Mouse (Mus musculus): ENCODE data around the gene Eci3. TPM values are rescaled to one million over a fixed set of nuclear protein-coding genes. Genes with fewer than 3 reads are reported as not detected.
"Not testable (repeated sequence)": the region's sequence is repeated elsewhere in the genome, so short reads cannot be mapped to it uniquely, and the experiment has no call there.

Gene Eci3
- polyA plus RNA-seq, 1 experiment = not detected

DNA sequence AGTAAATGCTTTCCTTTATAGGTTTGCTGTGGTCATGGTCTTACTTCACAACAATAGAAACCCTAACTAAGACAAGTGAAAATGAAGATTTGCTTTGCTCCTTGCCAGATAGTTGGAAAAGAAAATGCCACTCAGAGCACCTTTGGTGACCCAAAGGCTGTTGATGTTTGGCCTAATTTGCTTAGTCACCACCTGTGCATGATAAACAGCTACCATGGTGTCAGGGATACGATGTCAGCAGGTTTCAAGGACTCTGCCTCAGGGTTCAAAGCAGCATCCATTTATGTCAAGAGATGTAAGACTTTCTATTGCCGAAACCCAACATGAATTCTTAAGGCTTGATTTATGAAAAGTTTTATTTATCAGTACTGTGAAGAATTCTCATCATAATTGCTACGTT, 13.8 kb upstream of the Eci3 start:
- TF ChIP-seq TAL1 (IDR thresholded peaks at IDR 0.05; ENCODE audit: low read length) (no peak), GATA1 (IDR thresholded peaks at IDR 0.05; ENCODE audit: low read length) (no peak)

GRCm38 (mm10) chr13:34976116-34976515, 12.5 kb upstream of the Eci3 start:
- TF ChIP-seq GATA1 (IDR thresholded peaks at IDR 0.05; ENCODE audit: low read length) (no peak), TAL1 (IDR thresholded peaks at IDR 0.05; ENCODE audit: low read length) (no peak)
- peaks cover 41% of the 10 kb centered on the region for H3K36me3 ChIP-seq (ENCODE audit: control insufficient read depth)

More for the DNA sequence above, 13.8 kb upstream of the Eci3 start:
- Histone ChIP-seq H3K36me3 (ENCODE audit: control insufficient read depth) (peaks cover 51% of the 10 kb centered on the region), H3K4me1 (ENCODE audit: control insufficient read depth) (peaks cover 13% of the 10 kb centered on the region), H3K27me3 (ENCODE audit: control insufficient read depth) (no peaks in the 10 kb centered on the region), H3K4me3 (replicated peaks) (no peak overlapping the region), H3K9me3 (ENCODE audit: control insufficient read depth, low read length) (no peaks in the 10 kb centered on the region)

GRCm38 (mm10) chr13:34973770-34974169, 10.2 kb upstream of the Eci3 start:
- no peaks in the 10 kb centered on the region for H3K9me3 ChIP-seq (ENCODE audit: control insufficient read depth, low read length)
- no peak for TF ChIP-seq GATA1 (IDR thresholded peaks at IDR 0.05; ENCODE audit: low read length)
- TF ChIP-seq TAL1 (IDR thresholded peaks at IDR 0.05; ENCODE audit: low read length) = no peak
- H3K4me3 ChIP-seq (replicated peaks) = no peak overlapping the region
- peaks cover 11% of the 10 kb centered on the region for H3K4me1 ChIP-seq (ENCODE audit: control insufficient read depth)
- peaks cover 5% of the 10 kb centered on the region; the same call in 1 of the 2 replicates for H3K27me3 ChIP-seq (ENCODE audit: control insufficient read depth)
- peaks cover 20% of the 10 kb centered on the region for H3K36me3 ChIP-seq (ENCODE audit: control insufficient read depth)

More at GRCm38 (mm10) chr13:34976116-34976515, 12.5 kb upstream of the Eci3 start:
- Histone ChIP-seq H3K27me3 (ENCODE audit: control insufficient read depth) (no peaks in the 10 kb centered on the region), H3K4me3 (replicated peaks) (no peak overlapping the region), H3K9me3 (ENCODE audit: control insufficient read depth, low read length) (no peaks in the 10 kb centered on the region), H3K4me1 (ENCODE audit: control insufficient read depth) (peaks cover 11% of the 10 kb centered on the region)

- TF ChIP-seq TAL1 (IDR thresholded peaks at IDR 0.05; ENCODE audit: low read length) = no peak
- no peak for TF ChIP-seq GATA1 (IDR thresholded peaks at IDR 0.05; ENCODE audit: low read length)
- H3K4me1 ChIP-seq (ENCODE audit: control insufficient read depth) = peaks cover 11% of the 10 kb centered on the region
- peaks cover 14% of the 10 kb centered on the region for H3K36me3 ChIP-seq (ENCODE audit: control insufficient read depth)
- no peaks in the 10 kb centered on the region for H3K9me3 ChIP-seq (ENCODE audit: control insufficient read depth, low read length)
- H3K27me3 ChIP-seq (ENCODE audit: control insufficient read depth) = peaks cover 5% of the 10 kb centered on the region; the same call in 1 of the 2 replicates
- no peak overlapping the region for H3K4me3 ChIP-seq (replicated peaks)
These were observed 9.5 kb upstream of the Eci3 start for GRCm38 (mm10) chr13:34973149-34973548.

GRCm38 (mm10) chr13:34972456-34972855, 8.8 kb upstream of the Eci3 start:
- not testable (repeated sequence) for H3K27me3 ChIP-seq (ENCODE audit: control insufficient read depth); H3K9me3 ChIP-seq (ENCODE audit: control insufficient read depth, low read length); H3K36me3 ChIP-seq (ENCODE audit: control insufficient read depth); H3K4me3 ChIP-seq (replicated peaks); H3K4me1 ChIP-seq (ENCODE audit: control insufficient read depth)

DNA sequence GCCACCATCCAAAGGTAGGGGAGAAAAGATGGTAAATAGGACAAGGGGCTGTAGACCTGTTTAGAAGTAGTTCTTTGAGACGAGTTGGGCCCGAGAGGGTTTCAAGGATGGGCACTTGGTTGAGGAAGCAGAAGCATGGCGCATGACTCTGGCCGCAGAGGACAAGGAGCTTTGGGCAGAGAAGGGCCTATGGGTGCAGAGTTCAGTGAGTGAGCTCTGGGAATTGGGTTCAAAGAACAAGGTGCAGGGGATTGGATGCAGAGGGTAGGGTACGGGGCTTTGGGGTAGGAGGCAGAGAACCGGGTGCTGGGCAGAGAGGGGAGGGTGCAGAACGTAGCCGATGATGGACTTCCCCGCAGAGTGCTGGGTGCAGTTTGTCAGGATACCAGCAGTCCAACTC, 2.0 kb upstream of the Eci3 start:
- H3K4me3 ChIP-seq (replicated peaks); H3K9me3 ChIP-seq (ENCODE audit: control insufficient read depth, low read length); H3K4me1 ChIP-seq (ENCODE audit: control insufficient read depth); H3K36me3 ChIP-seq (ENCODE audit: control insufficient read depth): not testable (repeated sequence)
- peaks cover 50% of the 10 kb centered on the region for H3K27me3 ChIP-seq (ENCODE audit: control insufficient read depth)

DNA sequence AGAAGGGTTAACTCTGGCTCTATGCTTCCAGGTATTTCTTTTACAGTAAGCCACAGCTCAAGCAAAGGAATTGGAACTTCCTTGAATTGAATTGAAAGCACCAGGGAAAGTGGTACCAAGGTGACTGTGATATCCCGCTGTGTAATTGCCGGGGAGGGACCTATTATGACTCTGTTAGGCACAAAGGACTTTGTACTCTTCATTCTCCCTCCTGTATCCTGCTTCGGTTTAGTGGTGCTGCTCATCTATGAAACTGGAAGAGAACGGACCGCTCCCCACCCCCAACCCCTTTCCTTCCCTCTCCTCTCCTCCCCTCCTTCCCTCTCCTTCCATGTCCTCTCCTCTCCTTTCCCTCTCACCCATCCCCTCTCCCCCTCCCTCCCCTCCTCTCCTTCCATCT, 1.3 kb upstream of the Eci3 start:
- Histone ChIP-seq H3K9me3 (ENCODE audit: control insufficient read depth, low read length) (no peaks in the 10 kb centered on the region), H3K4me3 (replicated peaks) (no peak overlapping the region), H3K36me3 (ENCODE audit: control insufficient read depth) (no peaks in the 10 kb centered on the region), H3K27me3 (ENCODE audit: control insufficient read depth) (peaks cover 50% of the 10 kb centered on the region), H3K4me1 (ENCODE audit: control insufficient read depth) (peaks cover 2% of the 10 kb centered on the region; the same call in 1 of the 2 replicates)
- TF ChIP-seq TAL1 (IDR thresholded peaks at IDR 0.05; ENCODE audit: low read length) (no peak), GATA1 (IDR thresholded peaks at IDR 0.05; ENCODE audit: low read length) (no peak)

- H3K27me3 ChIP-seq (ENCODE audit: control insufficient read depth) = peaks cover 50% of the 10 kb centered on the region
- H3K4me1 ChIP-seq (ENCODE audit: control insufficient read depth) = peaks cover 2% of the 10 kb centered on the region; the same call in 1 of the 2 replicates
- H3K36me3 ChIP-seq (ENCODE audit: control insufficient read depth) = no peaks in the 10 kb centered on the region
- no peak overlapping the region for H3K4me3 ChIP-seq (replicated peaks)
- H3K9me3 ChIP-seq (ENCODE audit: control insufficient read depth, low read length) = no peaks in the 10 kb centered on the region
- TF ChIP-seq TAL1 (IDR thresholded peaks at IDR 0.05; ENCODE audit: low read length) (no peak), GATA1 (IDR thresholded peaks at IDR 0.05; ENCODE audit: low read length) (no peak)
These were observed 809 bp upstream of the Eci3 start for GRCm38 (mm10) chr13:34964419-34964818.

DNA sequence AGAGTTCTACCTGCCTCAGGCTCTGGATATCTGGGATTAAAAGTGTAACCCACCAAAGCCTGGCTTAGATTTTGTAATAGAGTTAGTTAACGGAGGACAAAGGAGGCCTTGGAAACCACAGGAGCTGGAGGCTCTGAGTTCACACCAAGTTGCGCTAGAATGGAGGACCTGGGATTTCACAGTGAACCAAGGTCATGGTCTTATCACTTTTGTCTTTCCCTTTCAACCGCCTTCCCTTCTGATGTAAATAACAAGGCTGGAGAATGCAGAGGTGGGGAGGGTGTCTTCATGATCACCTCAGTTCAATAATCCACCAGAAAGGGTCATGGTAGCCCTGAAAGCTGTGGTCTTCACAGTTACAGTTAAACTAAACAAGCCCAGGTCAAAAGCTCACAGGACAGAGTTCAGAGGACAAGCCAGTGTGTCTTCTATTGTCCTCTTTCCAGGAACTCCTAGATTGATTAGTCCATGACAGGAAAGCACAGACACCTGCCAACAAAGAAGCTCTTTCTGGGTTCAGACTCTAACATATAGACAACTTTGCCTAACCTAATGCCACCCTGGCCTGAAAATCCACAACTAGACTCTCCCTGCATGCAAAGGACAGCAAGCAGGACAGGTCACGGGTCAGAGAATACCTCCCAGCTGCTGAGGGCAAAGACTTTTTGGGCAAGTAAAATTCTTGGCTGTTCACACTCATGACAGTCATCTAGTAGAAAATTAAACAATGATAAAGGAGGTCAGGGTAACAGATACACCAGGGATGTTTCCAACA, 2.4 kb downstream of the Eci3 start:
- Histone ChIP-seq H3K4me3 (replicated peaks) (no peak overlapping the region), H3K9me3 (ENCODE audit: control insufficient read depth, low read length) (no peaks in the 10 kb centered on the region), H3K36me3 (ENCODE audit: control insufficient read depth) (no peaks in the 10 kb centered on the region), H3K27me3 (ENCODE audit: control insufficient read depth) (peaks cover 36% of the 10 kb centered on the region), H3K4me1 (ENCODE audit: control insufficient read depth) (peaks cover 2% of the 10 kb centered on the region; the same call in 1 of the 2 replicates)
- no peak for TF ChIP-seq TAL1 (IDR thresholded peaks at IDR 0.05; ENCODE audit: low read length)

- not testable (repeated sequence) for H3K4me1 ChIP-seq (ENCODE audit: control insufficient read depth); H3K4me3 ChIP-seq (replicated peaks); H3K9me3 ChIP-seq (ENCODE audit: control insufficient read depth, low read length); H3K27me3 ChIP-seq (ENCODE audit: control insufficient read depth); H3K36me3 ChIP-seq (ENCODE audit: control insufficient read depth)
These were observed 5.5 kb downstream of the Eci3 start for GRCm38 (mm10) chr13:34958158-34958557.

All from erythroblast, embryonic 14.5 days (primary cell).